Mouse (Mus musculus) induced T-regulatory cell, adult 2 months (primary cell): ENCODE data around the gene Scnn1g.

Source experiments
- DNase-seq: peaks from one replicate; pipeline ENCODE4 v3.0.0-alpha.2; 2012; ENCODE audit warnings: low read depth

The Scnn1g gene

GRCm38 (mm10) chr7:121778553-121778952 lies 44.3 kb downstream of the Scnn1g start:
- DNase-seq, result no peak

- no peak for DNase-seq
These were observed 44.7 kb downstream of the Scnn1g start for GRCm38 (mm10) chr7:121778980-121779379.

GRCm38 (mm10) chr7:121779409-121779808 lies 45.1 kb downstream of the Scnn1g start:
- DNase-seq, result no peak

- DNase-seq, result no peak
These were observed 48.1 kb downstream of the Scnn1g start for GRCm38 (mm10) chr7:121782188-121782909.

GRCm38 (mm10) chr7:121785651-121786228 lies 51.5 kb downstream of the Scnn1g start:
- DNase-seq, result no peak

GRCm38 (mm10) chr7:121797781-121798180 lies 63.5 kb downstream of the Scnn1g start:
- DNase-seq, result no peak

- no peak for DNase-seq
These were observed 68.2 kb downstream of the Scnn1g start for GRCm38 (mm10) chr7:121802471-121802870.

GRCm38 (mm10) chr7:121803011-121803410 lies 68.7 kb downstream of the Scnn1g start:
- no peak for DNase-seq

- no peak for DNase-seq
These were observed 71.7 kb downstream of the Scnn1g start for GRCm38 (mm10) chr7:121805811-121806496.

- DNase-seq, result no peak
These were observed 73.7 kb downstream of the Scnn1g start for GRCm38 (mm10) chr7:121807726-121808580.
